Mouse (Mus musculus) kidney, postnatal 10 days (tissue): ENCODE data around the gene Rpl22.
A peak's percentile ranks its signal among the peaks of the same experiment; 100 is the strongest.

Experiments used
- DNase-seq: peaks from one replicate; pipeline ENCODE4 v3.0.0; 2021; ENCODE audit warnings: mixed read lengths

Rpl22 gene

DNA sequence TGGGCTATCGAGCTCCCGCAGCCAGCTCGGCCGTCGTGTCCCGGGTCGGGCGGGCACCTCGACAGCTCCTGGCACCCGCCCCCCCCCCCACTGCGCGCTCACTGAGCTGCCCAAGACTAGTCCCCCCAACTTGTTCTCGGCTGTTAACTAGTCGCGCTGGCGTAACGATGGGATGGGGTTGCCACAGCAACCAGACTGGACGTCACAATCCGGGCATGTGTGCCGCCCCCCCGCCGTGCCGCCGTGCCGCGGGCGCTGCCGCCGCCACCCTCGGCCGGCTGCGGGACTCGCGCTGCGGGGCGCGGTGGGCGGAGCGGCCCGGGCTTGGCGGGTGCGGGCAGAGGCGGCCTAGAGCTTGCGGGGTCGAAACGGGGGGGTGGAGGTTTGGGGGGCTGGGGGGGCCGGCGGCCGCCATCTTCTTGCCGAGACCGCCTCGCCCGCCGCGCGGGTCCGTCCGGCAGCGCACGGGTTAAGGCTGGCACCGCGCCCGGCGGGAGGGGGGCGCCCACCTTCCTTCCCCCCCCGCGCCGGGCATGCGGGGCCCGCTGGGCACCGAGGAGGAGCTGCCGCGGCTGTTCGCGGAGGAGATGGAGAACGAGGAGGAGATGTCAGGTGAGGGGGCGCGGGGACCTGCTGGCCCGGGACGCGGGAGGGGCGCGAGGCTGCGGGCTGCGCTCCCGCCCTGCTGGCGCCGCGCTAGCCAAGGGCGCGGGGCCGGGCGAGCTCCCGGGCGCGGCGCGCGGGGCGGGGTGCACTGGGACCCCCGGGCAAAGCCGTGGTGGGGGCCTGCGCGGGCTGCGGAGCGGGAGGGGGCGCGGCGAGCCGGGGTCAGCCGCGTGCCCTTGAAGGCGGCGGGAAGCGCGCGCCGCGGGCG is 13.1 kb downstream of the Rpl22 start, which contains the start of gene Chd5:
TSS of gene Chd5 (plus strand) at position 233 of the 874 bp plus-strand sequence.
- DNase-seq = no peak

DNA sequence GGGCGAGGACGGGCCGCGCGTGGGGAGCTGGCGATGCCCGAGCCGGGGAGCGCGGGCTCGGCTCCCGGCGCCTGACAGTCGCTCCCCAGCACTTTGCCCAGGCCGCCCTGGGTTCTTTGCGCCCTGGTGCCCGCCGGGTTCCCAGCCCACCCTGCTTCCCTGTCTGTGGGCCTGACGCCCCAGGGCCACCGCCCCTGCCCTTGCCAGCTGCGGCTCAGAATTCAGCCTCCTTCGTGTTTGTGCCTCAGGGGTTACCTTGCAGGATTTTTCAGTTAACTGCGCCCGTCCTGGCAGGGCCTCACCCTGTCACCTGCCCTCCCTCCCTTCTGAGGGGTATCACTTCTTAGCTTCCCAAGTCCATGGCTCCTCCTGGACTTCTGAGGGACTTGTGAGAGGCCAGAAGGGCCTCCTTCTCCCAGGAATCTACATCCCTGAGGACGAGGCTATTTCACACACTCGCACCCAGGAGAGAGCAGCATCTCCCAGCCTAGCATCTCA is 13.8 kb downstream of the Rpl22 start:
- no peak for DNase-seq

DNA sequence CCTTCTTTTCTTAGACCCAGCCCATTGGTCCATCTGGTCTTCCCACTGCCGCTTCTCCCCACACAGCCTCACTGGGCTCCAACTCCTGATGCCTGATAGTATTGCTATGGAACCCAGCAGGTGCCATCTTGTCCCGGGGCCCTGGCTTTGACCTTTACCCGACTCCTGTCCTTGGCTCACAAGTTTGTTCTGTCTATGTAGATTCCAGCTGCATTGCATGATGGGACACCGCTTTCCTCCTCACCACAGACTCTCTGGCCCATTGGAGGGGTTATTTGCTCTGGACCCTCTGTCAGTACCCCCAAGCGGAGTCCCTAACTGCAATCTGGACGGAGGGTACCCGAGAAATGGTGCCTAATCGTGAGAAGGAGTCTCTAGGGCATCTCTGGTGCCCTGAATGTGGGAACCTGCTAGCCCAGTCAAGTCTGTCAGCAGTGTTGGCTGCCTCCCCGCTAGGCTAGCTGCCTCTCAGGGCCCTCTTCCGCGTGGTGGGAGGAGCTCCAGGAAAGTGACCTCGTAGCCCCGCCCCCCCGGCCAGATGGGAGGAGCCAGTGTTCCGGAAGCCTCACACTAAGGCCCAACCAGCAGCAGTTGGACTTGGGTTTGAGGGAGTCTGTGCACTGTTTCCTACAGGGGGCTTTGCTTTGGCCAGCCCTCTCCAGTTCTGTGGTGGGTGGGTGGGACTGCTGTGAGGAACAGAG is 15.2 kb downstream of the Rpl22 start:
- DNase-seq = peak; percentile 48

DNA sequence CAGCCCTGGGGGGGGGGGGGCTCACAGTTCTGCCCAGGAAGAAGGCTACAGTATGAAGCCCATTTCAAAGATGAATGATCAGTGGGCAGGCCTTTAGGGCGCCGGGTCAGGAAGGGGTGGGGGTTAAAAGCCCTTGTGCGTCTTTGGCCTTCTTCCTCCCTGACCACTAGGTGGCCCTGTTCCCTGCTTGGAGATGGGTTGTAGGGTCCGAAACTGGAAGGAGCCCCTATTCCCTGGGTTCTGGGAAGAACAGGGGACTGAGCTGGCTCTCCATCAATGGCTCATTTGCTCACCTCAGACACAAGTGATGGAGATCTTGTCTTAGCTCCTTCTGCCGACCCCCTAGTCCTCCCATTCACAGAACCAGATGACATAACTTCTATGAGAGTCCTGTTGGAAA is 17.8 kb downstream of the Rpl22 start:
- no peak for DNase-seq

DNA sequence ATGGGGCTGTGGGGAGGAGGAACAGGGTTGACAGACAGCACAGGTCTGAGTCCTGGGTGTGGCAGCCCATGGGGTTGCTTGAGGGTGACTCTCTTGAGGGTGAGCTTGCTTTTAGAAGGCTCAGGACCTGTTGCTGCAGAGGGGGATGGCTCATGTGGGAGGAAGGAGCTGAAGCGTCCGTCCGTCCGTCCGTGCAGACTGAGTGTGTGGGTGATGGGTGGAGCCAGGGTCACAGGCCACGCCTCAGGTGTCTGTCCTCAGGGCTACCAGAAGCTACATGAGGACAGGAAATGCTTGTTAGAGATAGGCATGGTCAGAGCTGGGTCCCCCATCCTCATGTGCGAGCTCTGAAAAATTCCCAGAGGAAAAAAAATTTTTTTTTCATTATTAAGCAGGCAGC is 19.1 kb downstream of the Rpl22 start:
- no peak for DNase-seq

DNA sequence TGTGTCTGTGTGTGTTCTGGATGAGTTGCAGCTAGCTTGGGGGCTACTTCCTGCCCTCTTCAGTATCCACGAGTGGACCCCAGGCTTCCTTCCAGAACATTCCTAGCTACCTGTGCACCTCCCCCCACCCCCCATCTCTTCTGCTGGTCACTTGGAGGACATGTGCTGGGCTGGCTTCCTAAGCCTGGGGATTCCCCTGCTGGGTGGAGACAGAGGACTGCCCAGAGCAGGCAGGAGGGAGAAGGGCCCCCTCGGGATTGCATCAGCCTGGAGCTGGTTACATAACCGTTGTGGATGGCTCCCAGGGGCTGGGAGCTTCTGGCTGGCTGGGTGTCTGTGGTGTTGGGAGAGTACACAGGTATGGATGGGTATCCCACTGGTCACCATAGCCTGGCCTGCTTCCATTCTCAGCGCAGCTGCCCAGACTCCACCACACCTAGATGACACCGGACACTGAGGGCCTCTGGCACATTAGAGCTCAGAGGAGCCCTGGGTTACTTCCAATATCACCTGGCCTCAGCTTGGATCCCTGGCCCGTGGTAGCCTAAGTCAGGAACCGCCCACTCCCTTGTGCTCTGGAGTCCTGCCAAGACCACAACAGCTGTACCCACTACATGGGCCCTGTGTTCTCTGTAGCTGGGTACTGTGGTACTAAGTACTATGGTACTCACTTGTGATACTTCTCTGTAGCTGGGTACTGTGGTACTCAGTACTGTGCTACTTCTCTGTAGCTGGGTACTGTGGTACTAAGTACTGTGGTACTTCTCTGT is 19.8 kb downstream of the Rpl22 start:
- DNase-seq = peak; percentile 27

DNA sequence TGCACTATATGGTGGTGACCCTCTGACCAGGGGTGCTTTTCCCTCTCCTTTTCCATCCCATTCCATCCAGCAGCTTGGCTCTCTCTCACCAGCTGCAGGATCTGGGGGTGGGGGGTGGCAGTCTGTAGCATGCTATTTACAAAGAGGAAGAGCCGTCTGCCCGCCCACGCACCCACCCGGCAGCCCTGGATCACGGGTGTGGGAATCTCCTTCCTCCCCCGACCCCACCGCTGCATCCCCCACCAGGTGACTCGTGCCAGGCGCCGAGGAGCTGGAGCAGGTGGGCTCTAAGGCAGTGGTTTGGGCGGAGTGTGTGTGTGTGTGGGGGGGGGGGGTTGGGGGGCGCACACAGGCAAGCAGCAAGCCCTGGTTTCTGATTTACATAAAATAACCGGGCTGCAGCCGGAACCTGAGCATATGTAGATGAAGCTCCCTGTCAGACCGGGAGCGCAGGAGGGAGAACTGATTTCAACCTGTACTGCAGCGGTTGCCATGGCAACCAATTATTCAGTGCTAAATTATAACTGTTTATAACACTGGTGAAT is 24.4 kb downstream of the Rpl22 start:
- DNase-seq = no peak

DNA sequence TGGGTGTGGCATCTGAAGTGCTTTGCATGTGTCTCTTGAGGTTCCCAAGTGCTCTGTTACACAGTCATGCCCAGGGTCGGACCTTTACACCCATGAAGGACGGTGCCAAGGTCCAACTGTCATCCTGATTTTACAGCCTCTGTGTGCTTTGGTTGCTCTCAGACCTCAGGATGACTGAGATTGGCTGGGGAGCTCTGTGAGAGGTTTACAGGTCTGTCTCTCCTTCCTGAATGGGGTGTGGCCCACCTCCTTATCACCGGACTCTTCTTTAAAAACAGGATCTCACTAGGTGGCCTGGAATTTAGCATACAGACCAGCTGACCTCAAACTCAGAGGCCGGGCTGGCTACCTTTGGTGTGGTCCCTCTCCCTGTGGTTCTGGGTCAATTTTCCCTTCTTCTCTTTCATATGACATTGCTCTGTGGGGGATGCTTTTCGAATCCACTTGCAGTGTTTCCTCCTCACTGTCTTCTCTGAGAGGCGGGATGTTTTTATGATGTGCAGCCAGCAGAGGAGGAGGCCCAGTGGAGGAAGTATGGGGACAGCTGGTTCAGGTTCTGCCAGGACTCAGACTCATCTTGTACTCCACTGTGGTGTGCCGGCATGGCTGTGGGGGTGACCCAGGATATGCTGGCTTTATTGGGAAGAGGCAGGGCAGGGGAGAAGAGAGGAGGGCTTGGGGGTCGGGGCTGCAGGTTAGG is 25.3 kb downstream of the Rpl22 start:
- no peak for DNase-seq

DNA sequence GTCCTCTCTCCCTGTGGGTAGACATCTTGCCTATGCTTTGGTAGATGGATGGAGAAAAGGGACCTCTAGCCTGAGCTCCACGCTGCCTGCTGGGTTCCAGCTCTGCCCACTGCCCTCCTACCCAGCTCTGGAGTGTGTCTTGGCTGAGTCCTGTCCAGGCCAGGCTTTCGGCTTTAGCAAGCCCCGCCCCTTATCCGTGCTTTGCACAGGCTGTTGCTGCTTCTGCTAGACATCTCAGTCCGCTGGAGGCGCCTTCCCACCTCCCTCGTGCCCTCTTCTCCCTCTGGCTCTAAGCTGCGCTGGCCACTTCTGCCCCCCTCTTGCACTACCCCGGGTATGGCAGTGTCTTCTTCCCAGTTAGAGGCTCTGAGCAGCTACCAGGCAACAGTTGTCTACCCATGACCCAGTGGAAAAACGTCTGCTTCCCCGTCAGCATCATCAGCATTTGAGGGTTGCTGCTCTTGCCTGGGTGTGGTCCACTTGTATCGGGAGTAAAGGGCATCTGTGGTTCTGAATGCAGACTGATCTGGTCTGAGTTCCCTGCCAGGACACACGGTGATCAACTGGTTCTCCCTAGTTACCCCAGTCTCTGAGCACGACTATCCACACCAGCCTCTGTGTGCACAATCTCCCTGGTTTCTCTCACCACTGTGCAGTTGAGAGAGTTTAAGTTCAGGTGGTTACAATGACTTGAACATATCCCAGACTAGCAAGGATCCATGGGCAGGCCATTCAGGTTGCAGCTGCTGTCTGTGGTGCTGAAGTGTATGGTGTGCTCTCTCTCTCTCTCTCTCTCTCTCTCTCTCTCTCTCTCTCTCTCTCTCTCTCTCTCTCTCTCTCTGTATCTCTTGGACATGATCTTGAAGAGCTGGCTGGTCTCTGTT is 26.1 kb downstream of the Rpl22 start:
- DNase-seq = peak; percentile 33

DNA sequence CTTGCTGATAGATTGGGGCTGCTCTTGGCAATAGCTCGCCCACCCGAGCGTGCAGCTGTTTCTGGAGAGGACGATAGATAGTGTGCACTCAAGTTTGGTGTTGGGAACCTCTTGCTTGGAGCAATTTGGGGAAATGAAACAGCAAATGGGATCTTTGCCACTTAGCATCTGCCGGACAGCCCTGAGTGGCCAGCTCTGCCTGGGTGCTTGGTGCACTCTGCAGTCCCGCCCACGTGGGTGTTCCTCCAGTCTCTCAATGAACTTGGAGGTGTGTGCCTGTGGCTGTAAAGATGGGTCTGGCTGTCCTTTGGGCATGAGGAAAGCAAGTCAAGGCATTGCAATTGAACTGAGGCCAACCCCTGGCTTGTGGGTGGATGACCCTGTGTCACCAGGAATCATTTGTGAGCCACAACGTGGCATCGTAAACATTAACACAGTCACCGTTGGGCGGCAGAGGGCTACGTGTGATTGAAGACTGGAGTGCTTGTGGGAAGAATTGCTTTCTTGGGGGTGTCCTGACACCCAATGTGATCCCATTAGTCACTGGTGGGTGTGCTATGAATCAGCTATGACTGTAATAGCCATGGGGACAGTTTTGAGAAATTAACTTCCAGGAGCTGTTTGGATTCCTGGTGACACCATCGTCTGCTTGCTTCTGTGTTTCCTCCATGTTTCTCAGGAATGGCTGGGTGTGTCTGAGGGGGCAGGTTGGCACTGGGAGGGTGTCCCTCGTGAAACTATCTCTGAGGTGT is 28.5 kb downstream of the Rpl22 start:
- DNase-seq = no peak

DNA sequence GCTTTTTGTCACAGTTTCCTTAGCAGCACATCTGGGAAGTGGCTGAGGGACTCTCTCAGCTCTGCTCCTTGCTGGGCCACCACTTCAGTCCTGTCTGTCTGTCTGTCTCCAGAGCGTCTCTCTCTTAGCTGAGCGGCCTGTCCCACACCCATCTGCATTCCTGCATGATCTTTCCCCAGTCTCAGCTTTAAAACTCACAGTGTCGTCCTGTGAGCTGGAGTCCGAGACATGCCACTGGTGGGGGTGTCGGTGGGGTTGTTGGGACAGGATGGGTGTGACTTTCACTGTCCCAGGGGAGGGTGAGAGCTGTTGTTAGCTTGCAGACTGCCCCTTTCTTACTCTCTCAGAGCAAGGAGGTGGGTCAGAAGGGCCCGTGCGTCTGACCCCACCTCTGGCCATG is 30.1 kb downstream of the Rpl22 start:
- DNase-seq = no peak

DNA sequence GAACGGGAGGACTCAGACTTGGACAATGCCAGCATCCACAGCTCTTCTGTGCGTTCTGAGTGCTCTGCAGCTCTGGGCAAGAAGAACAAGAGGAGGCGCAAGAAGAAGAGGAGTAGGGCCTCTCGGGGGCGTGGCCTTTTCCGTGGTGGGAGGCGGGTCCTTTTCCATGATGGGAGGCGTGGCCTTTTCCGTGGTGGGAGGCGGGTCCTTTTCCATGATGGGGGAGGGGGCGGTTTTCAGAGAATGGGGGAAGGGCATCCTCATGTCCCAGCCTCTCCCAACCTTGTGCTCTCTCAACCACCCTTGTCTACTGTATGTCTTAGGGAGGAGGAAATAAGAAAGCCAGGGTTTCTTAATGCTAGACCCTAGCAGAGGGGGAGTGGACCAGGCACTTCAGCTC is 34.2 kb downstream of the Rpl22 start:
- DNase-seq = no peak

DNA sequence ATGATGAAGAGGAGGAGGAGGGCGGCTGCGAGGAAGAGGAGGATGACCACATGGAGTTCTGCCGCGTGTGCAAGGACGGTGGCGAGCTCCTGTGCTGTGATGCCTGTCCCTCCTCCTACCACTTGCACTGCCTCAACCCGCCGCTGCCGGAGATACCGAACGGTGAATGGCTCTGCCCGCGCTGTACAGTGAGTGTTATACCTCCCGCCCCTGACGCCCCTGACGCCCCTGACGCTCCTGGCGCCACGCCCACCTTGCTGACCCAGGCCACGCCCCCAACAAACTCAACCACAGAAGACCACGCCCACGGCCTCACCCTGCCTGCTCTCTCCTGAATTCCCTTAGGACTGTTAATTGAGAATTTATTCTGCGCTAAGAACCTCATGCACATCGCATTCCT is 35.3 kb downstream of the Rpl22 start:
- peak; percentile 56 for DNase-seq

DNA sequence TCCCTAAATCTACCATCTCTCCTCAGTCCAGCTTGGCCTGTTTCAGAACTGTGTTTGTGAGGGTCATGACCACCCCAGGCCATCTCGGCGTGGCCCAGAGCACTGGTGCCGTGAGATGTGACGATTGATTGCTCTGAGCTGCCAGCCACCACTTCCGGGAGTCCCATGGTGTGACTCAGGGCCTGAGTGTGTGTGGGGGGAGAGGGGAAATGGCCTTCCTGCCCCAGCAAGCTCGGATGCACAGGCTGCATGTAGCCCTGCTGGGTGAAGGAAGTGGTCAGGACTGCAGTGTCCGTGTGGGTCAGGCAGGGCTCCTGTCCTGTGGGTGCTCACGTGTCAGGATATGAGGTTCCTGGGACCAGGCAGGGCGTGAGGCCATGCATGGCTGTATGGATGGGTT is 36.6 kb downstream of the Rpl22 start:
- DNase-seq = no peak

DNA sequence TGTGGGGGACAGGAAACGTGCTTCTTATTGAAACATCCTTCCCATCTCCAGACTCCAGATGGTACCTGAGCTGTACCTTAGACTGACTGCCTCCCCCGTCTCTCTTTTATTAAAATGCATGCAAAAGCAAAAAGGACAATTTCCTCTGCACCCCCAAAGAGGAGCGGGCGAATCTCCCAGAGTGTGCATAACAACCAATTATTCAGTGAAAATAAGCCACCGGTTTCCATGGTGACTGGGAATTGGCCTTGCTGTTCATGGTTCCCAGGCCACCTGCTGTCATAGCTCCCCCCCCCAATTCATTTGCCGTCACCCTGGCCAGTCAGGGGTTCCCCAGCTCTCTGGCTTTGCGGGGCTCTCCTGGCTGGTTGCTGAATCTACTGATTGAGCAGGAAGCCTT is 39.7 kb downstream of the Rpl22 start:
- no peak for DNase-seq

DNA sequence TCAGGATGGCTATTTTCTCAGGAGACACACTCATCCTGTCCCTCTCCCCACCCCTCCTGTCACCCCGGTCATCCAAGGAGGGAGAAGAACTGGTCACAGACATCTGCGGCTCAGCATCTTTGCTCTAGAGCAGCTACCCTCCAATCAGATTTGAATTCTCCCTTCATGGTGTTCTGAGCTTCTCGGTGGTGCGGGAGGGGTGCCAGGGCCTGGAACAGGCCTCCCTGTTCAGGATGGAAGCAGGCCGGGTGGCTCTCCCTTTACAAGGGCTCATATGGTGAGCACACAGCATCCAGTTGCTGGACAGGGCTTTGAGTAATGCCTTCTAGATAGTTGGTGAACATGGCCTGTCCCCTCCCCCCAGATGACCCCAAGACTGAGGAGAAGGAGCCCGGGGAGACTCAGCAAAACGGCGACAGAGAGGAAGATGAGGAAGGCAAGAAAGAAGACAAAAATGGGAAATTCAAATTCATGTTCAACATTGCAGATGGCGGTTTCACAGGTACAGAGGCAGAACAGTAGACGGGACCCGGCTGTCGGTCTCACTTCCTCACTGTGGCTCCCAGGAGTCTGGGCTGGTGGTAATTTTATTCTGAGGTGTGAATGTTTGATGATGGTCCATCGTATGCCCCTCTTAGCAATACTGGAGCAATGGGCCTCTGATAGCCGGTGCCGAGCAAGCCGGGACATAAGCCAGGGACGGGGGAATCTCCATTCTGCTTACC is 57.1 kb downstream of the Rpl22 start:
- no peak for DNase-seq
